Mouse (Mus musculus): ENCODE measurements around the gene Add1. TPM values are rescaled to one million over a fixed set of nuclear protein-coding genes. Genes with fewer than 3 reads are reported as not detected.

Add1 gene
- polyA plus RNA-seq, 1 experiment from 2014 or later, result 222 TPM

GRCm38 (mm10) chr5:34633641-34634040, 60.2 kb downstream of the Add1 start:
- ATAC-seq (replicated peaks), result no peak
- no peak overlapping the region for H3K9ac ChIP-seq (replicated peaks)
- 70% methylated on average over 4 of the region's 4 CpGs for WGBS
- no peaks in the 10 kb centered on the region for H3K27me3 ChIP-seq
- H3K27ac ChIP-seq (replicated peaks), result no peak overlapping the region
- peaks cover 73% of the 10 kb centered on the region for H3K36me3 ChIP-seq
- H3K4me2 ChIP-seq (replicated peaks), result no peak overlapping the region
- no peaks in the 10 kb centered on the region for H3K9me3 ChIP-seq
- H3K4me1 ChIP-seq, result peaks cover 20% of the 10 kb centered on the region
- H3K4me3 ChIP-seq, result no peak overlapping the region

GRCm38 (mm10) chr5:34634746-34635400, 61.4 kb downstream of the Add1 start:
- Histone ChIP-seq H3K4me2 (replicated peaks) (peak overlapping the region; percentile 58; the same call in 1 of the 2 replicates), H3K36me3 (peaks cover 73% of the 10 kb centered on the region), H3K27ac (replicated peaks) (no peak overlapping the region), H3K9ac (replicated peaks) (no peak overlapping the region; the same call in 1 of the 2 replicates), H3K27me3 (no peaks in the 10 kb centered on the region), H3K4me1 (peaks cover 20% of the 10 kb centered on the region), H3K9me3 (no peaks in the 10 kb centered on the region), H3K4me3 (no peak overlapping the region)
- WGBS, result 91% methylated on average over 13 of the region's 13 CpGs
- ATAC-seq (replicated peaks), result no peak

GRCm38 (mm10) chr5:34635665-34636192, 62.3 kb downstream of the Add1 start:
- peaks cover 73% of the 10 kb centered on the region for H3K36me3 ChIP-seq
- 0 out of 2 replicates have a peak, but pooled peaks have one; percentile 1 for ATAC-seq (replicated peaks)
- peak overlapping the region; percentile 80; the same call in 1 of the 2 replicates for H3K27ac ChIP-seq (replicated peaks)
- H3K9me3 ChIP-seq, result no peaks in the 10 kb centered on the region
- peak overlapping the region; percentile 58 for H3K4me2 ChIP-seq (replicated peaks)
- H3K27me3 ChIP-seq, result no peaks in the 10 kb centered on the region
- WGBS, result 63% methylated on average over 10 of the region's 10 CpGs
- H3K4me3 ChIP-seq, result peak overlapping the region; percentile 48
- H3K9ac ChIP-seq (replicated peaks), result peak overlapping the region; percentile 61
- H3K4me1 ChIP-seq, result peaks cover 20% of the 10 kb centered on the region

GRCm38 (mm10) chr5:34636481-34637287, 63.2 kb downstream of the Add1 start, which contains the start of gene Mfsd10:
TSS of gene Mfsd10 (minus strand) at chr5:34637212.
- peak within 1 kb of the TSS; percentile 58 for H3K4me2 ChIP-seq (replicated peaks)
- H3K9me3 ChIP-seq, result no peaks in the 10 kb centered on the region
- peak within 1 kb of the TSS; percentile 48 for H3K4me3 ChIP-seq
- H3K4me1 ChIP-seq, result peaks cover 20% of the 10 kb centered on the region
- ATAC-seq (replicated peaks), result peak; percentile 95
- WGBS, result under 1% methylated on average over 48 of the region's 48 CpGs
- peak within 1 kb of the TSS; percentile 61 for H3K9ac ChIP-seq (replicated peaks)
- H3K27ac ChIP-seq (replicated peaks), result peak within 1 kb of the TSS; percentile 80
- H3K36me3 ChIP-seq, result peaks cover 72% of the 10 kb centered on the region
- H3K27me3 ChIP-seq, result no peaks in the 10 kb centered on the region

- Histone ChIP-seq H3K27ac (replicated peaks) (peak overlapping the region; percentile 80; the same call in 1 of the 2 replicates), H3K4me3 (no peak overlapping the region)
- no peak for ATAC-seq (replicated peaks)
These were observed 64.2 kb downstream of the Add1 start for GRCm38 (mm10) chr5:34637591-34638156.

GRCm38 (mm10) chr5:34641991-34642390, 68.5 kb downstream of the Add1 start:
- Histone ChIP-seq H3K27me3 (no peaks in the 10 kb centered on the region), H3K4me1 (peaks cover 5% of the 10 kb centered on the region), H3K4me3 (no peak overlapping the region), H3K27ac (replicated peaks) (no peak overlapping the region), H3K4me2 (replicated peaks) (no peak overlapping the region), H3K9me3 (no peaks in the 10 kb centered on the region), H3K36me3 (peaks cover 79% of the 10 kb centered on the region), H3K9ac (replicated peaks) (no peak overlapping the region)
- 91% methylated on average over 3 of the region's 3 CpGs for WGBS
- ATAC-seq (replicated peaks), result no peak

More at GRCm38 (mm10) chr5:34637591-34638156, 64.2 kb downstream of the Add1 start:
- peaks cover 20% of the 10 kb centered on the region for H3K4me1 ChIP-seq
- H3K9ac ChIP-seq (replicated peaks), result 0 out of 2 replicates have a peak overlapping the region, but pooled peaks have one; percentile 61
- 0 out of 2 replicates have a peak overlapping the region, but pooled peaks have one; percentile 58 for H3K4me2 ChIP-seq (replicated peaks)
- H3K36me3 ChIP-seq, result peaks cover 65% of the 10 kb centered on the region
- WGBS, result 81% methylated on average over 7 of the region's 7 CpGs
- H3K27me3 ChIP-seq, result no peaks in the 10 kb centered on the region
- no peaks in the 10 kb centered on the region for H3K9me3 ChIP-seq

- H3K27ac ChIP-seq (replicated peaks), result no peak overlapping the region
- H3K36me3 ChIP-seq, result peaks cover 86% of the 10 kb centered on the region
- 67% methylated on average over 5 of the region's 5 CpGs for WGBS
- H3K9ac ChIP-seq (replicated peaks), result no peak overlapping the region
- no peaks in the 10 kb centered on the region for H3K27me3 ChIP-seq
- no peak overlapping the region for H3K4me3 ChIP-seq
- ATAC-seq (replicated peaks), result peak; percentile 70
- H3K9me3 ChIP-seq, result no peaks in the 10 kb centered on the region
- H3K4me1 ChIP-seq, result no peaks in the 10 kb centered on the region
- no peak overlapping the region for H3K4me2 ChIP-seq (replicated peaks)
These were observed 69.5 kb downstream of the Add1 start for GRCm38 (mm10) chr5:34642932-34643331.

GRCm38 (mm10) chr5:34647581-34647980, 74.1 kb downstream of the Add1 start:
- H3K36me3 ChIP-seq, result peaks cover 95% of the 10 kb centered on the region
- no peaks in the 10 kb centered on the region for H3K9me3 ChIP-seq
- no peak overlapping the region for H3K4me2 ChIP-seq (replicated peaks)
- no peak overlapping the region for H3K27ac ChIP-seq (replicated peaks)
- 43% methylated on average over 4 of the region's 4 CpGs for WGBS
- no peak overlapping the region for H3K9ac ChIP-seq (replicated peaks)
- H3K4me3 ChIP-seq, result no peak overlapping the region
- no peaks in the 10 kb centered on the region for H3K4me1 ChIP-seq
- no peak for ATAC-seq (replicated peaks)
- no peaks in the 10 kb centered on the region for H3K27me3 ChIP-seq

GRCm38 (mm10) chr5:34652961-34653360, 79.5 kb downstream of the Add1 start:
- H3K36me3 ChIP-seq, result peaks cover 88% of the 10 kb centered on the region
- H3K27me3 ChIP-seq, result no peaks in the 10 kb centered on the region
- no peaks in the 10 kb centered on the region for H3K4me1 ChIP-seq
- whole genome bisulfite sequencing, result 96% methylated on average over 5 of the region's 5 CpGs
- H3K4me2 ChIP-seq (replicated peaks), result no peak overlapping the region
- H3K9me3 ChIP-seq, result no peaks in the 10 kb centered on the region
- H3K4me3 ChIP-seq, result no peak overlapping the region
- no peak for ATAC-seq (replicated peaks)
- H3K9ac ChIP-seq (replicated peaks), result no peak overlapping the region
- no peak overlapping the region for H3K27ac ChIP-seq (replicated peaks)

- H3K4me1 ChIP-seq, result peaks cover 7% of the 10 kb centered on the region
These were observed 81.4 kb downstream of the Add1 start for GRCm38 (mm10) chr5:34654881-34655280.

GRCm38 (mm10) chr5:34657556-34657955, 84.1 kb downstream of the Add1 start:
- peaks cover 43% of the 10 kb centered on the region for H3K36me3 ChIP-seq
- no peaks in the 10 kb centered on the region for H3K27me3 ChIP-seq
- WGBS, result 96% methylated on average over 8 of the region's 8 CpGs
- ATAC-seq (replicated peaks), result no peak
- H3K4me1 ChIP-seq, result peaks cover 15% of the 10 kb centered on the region
- no peak overlapping the region for H3K4me3 ChIP-seq
- H3K9me3 ChIP-seq, result no peaks in the 10 kb centered on the region
- H3K27ac ChIP-seq (replicated peaks), result no peak overlapping the region
- H3K4me2 ChIP-seq (replicated peaks), result no peak overlapping the region
- H3K9ac ChIP-seq (replicated peaks), result no peak overlapping the region

More at GRCm38 (mm10) chr5:34654881-34655280, 81.4 kb downstream of the Add1 start:
- no peak overlapping the region for H3K4me2 ChIP-seq (replicated peaks)
- peaks cover 69% of the 10 kb centered on the region for H3K36me3 ChIP-seq
- H3K27me3 ChIP-seq, result no peaks in the 10 kb centered on the region
- no peak overlapping the region for H3K9ac ChIP-seq (replicated peaks)
- no peak overlapping the region for H3K27ac ChIP-seq (replicated peaks)
- no peak for ATAC-seq (replicated peaks)
- 87% methylated on average over 9 of the region's 9 CpGs for WGBS
- H3K9me3 ChIP-seq, result no peaks in the 10 kb centered on the region
- H3K4me3 ChIP-seq, result no peak overlapping the region
